Mouse (Mus musculus) lung, embryonic 15.5 days (tissue): ENCODE measurements around the gene Abcb1a. TPM values are rescaled to one million over a fixed set of nuclear protein-coding genes. Genes with fewer than 3 reads are reported as not detected.

ENCODE experiments used
- ATAC-seq: fragments of 200-750 bp; cut with Nextera tagmentation; 2 replicates; pipeline ENCODE4 v1.8.0; 2017; ENCODE audit warnings: moderate number of reproducible peaks, borderline replicate concordance; ENCODE audit not compliant: low FRiP score, low TSS enrichment; ENCODE audit errors: extremely low read depth
- H3K27ac ChIP-seq: fragments of 300-500 bp; sonication (generic); 2 replicates; pipeline ENCODE4 v1.5.1; 2015; ENCODE audit warnings: moderate library complexity, mild to moderate bottlenecking, inconsistent platforms
- H3K27me3 ChIP-seq: fragments of 300-500 bp; sonication (generic); 2 replicates; pipeline ENCODE4 v1.6.1; 2015; ENCODE audit warnings: inconsistent platforms
- H3K36me3 ChIP-seq: fragments of 300-500 bp; sonication (generic); 2 replicates; pipeline ENCODE4 v1.6.1; 2015; ENCODE audit warnings: inconsistent platforms
- H3K4me1 ChIP-seq: fragments of 300-500 bp; sonication (generic); 2 replicates; pipeline ENCODE4 v1.6.1; 2015; ENCODE audit warnings: inconsistent platforms
- H3K4me2 ChIP-seq: fragments of 300-500 bp; sonication (generic); 2 replicates; pipeline ENCODE4 v1.6.1; 2015; ENCODE audit warnings: inconsistent platforms, mild to moderate bottlenecking, moderate library complexity
- H3K4me3 ChIP-seq: fragments of 300-500 bp; sonication (generic); 2 replicates; pipeline ENCODE4 v1.5.1; 2015; ENCODE audit warnings: mild to moderate bottlenecking, inconsistent platforms
- H3K9ac ChIP-seq: fragments of 300-500 bp; sonication (generic); 2 replicates; pipeline ENCODE4 v1.6.1; 2015; ENCODE audit warnings: inconsistent platforms
- H3K9me3 ChIP-seq: fragments of 300-500 bp; sonication (generic); 2 replicates; pipeline ENCODE4 v1.6.1; 2016; ENCODE audit warnings: inconsistent platforms
- WGBS: fragments of 180-500 bp; shearing (Covaris S2); methylation state at CpG from one replicate; pipeline ENCODE4 v1.1.7; 2015; 5-methylcytosine and 5-hydroxymethylcytosine counted together
- polyA plus RNA-seq: library from polyadenylated mRNA; unstranded; fragments of >200 nt; fragmentation: Nextera tagmentation; extraction: Ambion mirVana; gene quantifications from 2 replicates; pipeline ENCODE4 v1.2.1, GENCODE M21; 2015

The Abcb1a gene
- 1.5 and 1.6 TPM in 2 replicates for polyA plus RNA-seq

- Histone ChIP-seq H3K27ac (no peak within 1 kb of the TSS), H3K36me3 (no peaks in the 10 kb centered on the region), H3K9me3 (no peaks in the 10 kb centered on the region), H3K4me3 (peak within 1 kb of the TSS; percentile 37), H3K9ac (peak within 1 kb of the TSS; percentile 24; the same call in 1 of the 2 replicates), H3K27me3 (no peaks in the 10 kb centered on the region), H3K4me1 (peaks cover 7% of the 10 kb centered on the region; the same call in 1 of the 2 replicates), H3K4me2 (peak within 1 kb of the TSS; percentile 80)
- ATAC-seq: peak; percentile 52; the same call in 1 of the 2 replicates
- 5% methylated on average over 37 of the region's 37 CpGs for WGBS
These were observed at the start of gene Abcb1a for GRCm38 (mm10) chr5:8659911-8660737. Gene Abcb1a (plus strand): TSS chr5:8660077.

- H3K4me1 ChIP-seq: peaks cover 3% of the 10 kb centered on the region; the same call in 1 of the 2 replicates
- H3K9ac ChIP-seq: peak overlapping the region; percentile 62
- no peaks in the 10 kb centered on the region for H3K27me3 ChIP-seq
- ATAC-seq: peak; percentile 69
- H3K4me2 ChIP-seq: peak overlapping the region; percentile 100
- H3K4me3 ChIP-seq: peak overlapping the region; percentile 83
- WGBS: 0% methylated on average over 46 of the region's 49 CpGs
- no peaks in the 10 kb centered on the region for H3K9me3 ChIP-seq
- peak overlapping the region; percentile 27; the same call in 1 of the 2 replicates for H3K27ac ChIP-seq
- no peaks in the 10 kb centered on the region for H3K36me3 ChIP-seq
These were observed 37.7 kb upstream of the Abcb1a start for GRCm38 (mm10) chr5:8622071-8622595.

DNA sequence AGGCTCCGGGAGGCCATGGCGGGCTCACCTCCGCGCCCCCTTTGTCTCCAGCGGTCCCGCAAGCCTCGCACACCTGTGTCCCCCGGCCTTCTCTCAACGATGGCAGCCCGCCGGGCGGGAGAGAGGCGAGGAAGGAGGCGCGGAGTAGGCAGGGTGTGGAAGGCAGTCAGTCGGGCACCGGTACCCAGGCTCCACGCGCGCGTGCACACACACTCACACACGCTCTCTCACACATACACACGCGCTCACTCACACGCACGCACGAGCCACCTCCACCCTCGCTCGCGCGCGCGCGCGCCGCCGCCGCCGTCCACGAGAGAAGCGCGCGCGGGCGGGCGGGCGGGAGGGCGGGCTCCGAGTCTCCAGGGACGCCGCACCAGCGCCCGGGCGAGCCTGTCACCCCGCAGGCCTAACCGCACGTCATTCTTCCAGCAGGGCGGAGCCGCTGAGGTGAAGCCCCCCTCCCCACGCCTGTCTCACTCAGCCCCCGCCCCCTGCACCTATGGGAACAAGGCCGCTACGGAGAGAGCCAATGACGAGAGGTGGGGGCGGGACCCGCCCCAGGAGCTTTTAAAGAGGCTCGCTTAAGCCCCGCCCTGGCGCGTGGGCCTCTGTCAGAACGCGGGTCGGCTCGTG is 37.2 kb upstream of the Abcb1a start, which contains the start of gene Rundc3b:
Gene Rundc3b, minus strand, starts transcription at position 357 of the 636 bp plus-strand sequence.
- peak within 1 kb of the TSS; percentile 62 for H3K9ac ChIP-seq
- under 1% methylated on average over 45 of the region's 74 CpGs for WGBS
- H3K4me2 ChIP-seq: peak within 1 kb of the TSS; percentile 100
- H3K4me3 ChIP-seq: peak within 1 kb of the TSS; percentile 83
- peak; percentile 99 for ATAC-seq
- peak within 1 kb of the TSS; percentile 27; the same call in 1 of the 2 replicates for H3K27ac ChIP-seq
- H3K4me1 ChIP-seq: peaks cover 3% of the 10 kb centered on the region; the same call in 1 of the 2 replicates
- no peaks in the 10 kb centered on the region for H3K9me3 ChIP-seq
- H3K36me3 ChIP-seq: no peaks in the 10 kb centered on the region
- H3K27me3 ChIP-seq: no peaks in the 10 kb centered on the region

GRCm38 (mm10) chr5:8632901-8633300 is 27.0 kb upstream of the Abcb1a start:
- H3K27ac ChIP-seq: no peak overlapping the region
- H3K27me3 ChIP-seq: no peaks in the 10 kb centered on the region
- no peaks in the 10 kb centered on the region for H3K9me3 ChIP-seq
- H3K9ac ChIP-seq: no peak overlapping the region
- ATAC-seq: no peak
- 78% methylated on average over 3 of the region's 3 CpGs for WGBS
- H3K4me1 ChIP-seq: no peaks in the 10 kb centered on the region
- H3K36me3 ChIP-seq: no peaks in the 10 kb centered on the region
- no peak overlapping the region for H3K4me2 ChIP-seq
- H3K4me3 ChIP-seq: no peak overlapping the region

DNA sequence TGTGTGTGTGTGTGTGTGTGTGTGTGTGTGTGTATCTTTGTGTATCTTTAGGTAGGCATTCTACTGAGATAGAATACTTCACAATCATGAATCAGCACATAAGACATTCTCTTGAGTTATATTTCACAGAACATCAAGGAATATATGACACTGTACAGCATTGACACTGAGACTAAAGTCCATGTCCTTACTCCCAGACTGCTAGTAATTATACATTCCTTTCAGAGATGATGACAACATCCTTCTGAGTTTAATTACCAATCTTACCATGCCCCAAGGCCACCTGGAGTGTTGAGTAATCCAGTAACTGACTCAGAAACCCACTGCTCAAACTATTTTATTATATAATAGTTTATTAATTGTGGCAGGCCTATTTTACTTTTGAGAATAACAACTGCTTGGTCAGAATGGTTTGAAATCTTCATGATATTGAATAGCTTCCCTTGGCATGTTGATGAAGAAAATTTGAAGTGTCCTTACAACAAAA is 25.3 kb upstream of the Abcb1a start:
- Histone ChIP-seq H3K27me3 (no peaks in the 10 kb centered on the region), H3K27ac (no peak overlapping the region), H3K9me3 (no peaks in the 10 kb centered on the region), H3K4me1 (no peaks in the 10 kb centered on the region), H3K4me3 (no peak overlapping the region), H3K4me2 (no peak overlapping the region), H3K9ac (no peak overlapping the region), H3K36me3 (no peaks in the 10 kb centered on the region)
- no peak for ATAC-seq

GRCm38 (mm10) chr5:8648300-8648699 is 11.6 kb upstream of the Abcb1a start:
- no peak for ATAC-seq
- Histone ChIP-seq H3K9me3 (no peaks in the 10 kb centered on the region), H3K27me3 (no peaks in the 10 kb centered on the region), H3K9ac (no peak overlapping the region), H3K4me1 (no peaks in the 10 kb centered on the region), H3K4me2 (no peak overlapping the region), H3K4me3 (no peak overlapping the region), H3K27ac (no peak overlapping the region), H3K36me3 (no peaks in the 10 kb centered on the region)
- WGBS: 73% methylated on average over 4 of the region's 4 CpGs

DNA sequence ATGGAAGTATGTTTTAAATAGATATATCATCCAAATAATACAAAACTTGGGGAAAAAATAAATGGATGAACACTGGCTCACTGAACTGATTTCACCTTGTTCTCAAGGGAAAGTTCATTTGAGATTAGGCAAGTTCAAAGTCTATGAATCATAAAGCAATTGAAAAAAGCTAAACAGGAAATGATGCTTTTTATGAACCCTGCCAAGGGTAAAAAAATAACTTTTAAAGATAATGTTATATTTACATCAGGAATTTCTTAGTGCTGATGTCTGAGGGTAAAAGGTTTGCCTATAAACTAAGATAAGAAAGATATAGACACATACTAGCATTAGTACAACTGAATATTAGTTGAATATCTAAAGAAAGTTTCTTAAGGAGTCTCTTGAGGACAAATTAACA is 11.1 kb upstream of the Abcb1a start:
- Histone ChIP-seq H3K27me3 (no peaks in the 10 kb centered on the region), H3K4me1 (no peaks in the 10 kb centered on the region), H3K4me2 (no peak overlapping the region), H3K4me3 (no peak overlapping the region), H3K9me3 (no peaks in the 10 kb centered on the region), H3K36me3 (no peaks in the 10 kb centered on the region), H3K27ac (no peak overlapping the region), H3K9ac (no peak overlapping the region)
- ATAC-seq: no peak

DNA sequence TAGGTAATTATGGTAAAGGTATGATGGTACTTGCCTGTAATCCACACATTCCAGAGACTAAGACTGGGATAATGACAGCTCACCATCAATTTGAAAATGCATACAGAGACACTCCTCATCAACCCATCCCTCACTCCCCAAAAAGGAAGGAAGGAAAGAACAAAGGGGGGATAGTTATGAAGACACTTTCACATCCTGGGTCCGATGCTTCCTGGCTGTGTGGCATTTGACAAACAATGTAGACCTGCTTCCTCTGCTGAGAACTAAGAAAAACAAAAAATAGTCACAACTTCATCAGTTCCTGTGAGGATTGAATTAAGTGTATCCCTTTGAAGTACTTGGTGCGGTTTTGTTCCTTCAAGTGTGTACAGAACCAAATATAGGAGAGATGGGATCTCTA is 7.8 kb upstream of the Abcb1a start:
- no peak for ATAC-seq
- H3K9me3 ChIP-seq: no peaks in the 10 kb centered on the region
- 77% methylated on average over 2 of the region's 2 CpGs for WGBS
- no peak overlapping the region for H3K4me2 ChIP-seq
- no peaks in the 10 kb centered on the region for H3K36me3 ChIP-seq
- no peak overlapping the region for H3K27ac ChIP-seq
- H3K9ac ChIP-seq: no peak overlapping the region
- H3K4me3 ChIP-seq: no peak overlapping the region
- no peaks in the 10 kb centered on the region for H3K27me3 ChIP-seq
- H3K4me1 ChIP-seq: no peaks in the 10 kb centered on the region

DNA sequence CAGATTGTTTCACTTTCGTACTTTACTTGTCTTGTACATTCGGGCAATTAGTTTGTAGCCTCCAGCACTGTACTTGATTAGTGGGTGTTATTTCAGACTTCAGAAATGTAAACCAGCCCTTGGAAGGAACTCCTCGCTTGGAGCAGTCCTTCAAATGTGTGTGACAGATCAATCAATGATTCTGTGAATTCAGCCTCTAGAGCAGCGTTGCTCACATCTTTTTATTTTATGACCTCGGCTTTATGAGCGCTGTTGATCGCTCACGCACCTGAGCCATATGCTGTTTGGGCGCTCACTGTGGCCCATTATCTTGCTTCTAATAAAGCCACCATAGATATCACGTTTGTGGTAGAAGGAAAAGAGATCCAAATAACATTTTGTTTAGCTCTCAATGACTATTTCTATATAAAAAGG is 868 bp downstream of the Abcb1a start:
- H3K36me3 ChIP-seq: no peaks in the 10 kb centered on the region
- H3K9me3 ChIP-seq: no peaks in the 10 kb centered on the region
- 74% methylated on average over 10 of the region's 10 CpGs for WGBS
- H3K27me3 ChIP-seq: no peaks in the 10 kb centered on the region
- no peak overlapping the region for H3K27ac ChIP-seq
- peaks cover 7% of the 10 kb centered on the region; the same call in 1 of the 2 replicates for H3K4me1 ChIP-seq
- peak overlapping the region; percentile 80 for H3K4me2 ChIP-seq
- peak overlapping the region; percentile 37 for H3K4me3 ChIP-seq
- ATAC-seq: no peak
- no peak overlapping the region for H3K9ac ChIP-seq

DNA sequence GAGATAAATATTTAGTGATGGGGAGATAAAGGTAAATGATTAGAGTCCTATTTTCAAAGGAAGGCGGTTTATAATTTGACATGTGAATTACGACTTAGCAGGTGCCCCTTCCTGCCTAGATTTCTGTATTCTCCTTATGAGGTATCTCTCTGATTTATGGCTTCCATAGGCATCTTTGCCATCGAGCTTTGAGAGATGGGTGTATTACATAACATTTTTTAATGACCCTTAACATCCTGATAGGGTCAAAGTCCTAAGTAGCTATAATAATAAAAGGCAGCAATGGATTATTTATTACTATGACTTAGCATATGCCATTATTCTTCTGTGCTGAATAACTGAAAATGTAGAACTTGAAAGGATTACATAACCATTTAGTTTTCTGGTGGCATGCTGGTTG is 4.8 kb downstream of the Abcb1a start:
- Histone ChIP-seq H3K27me3 (no peaks in the 10 kb centered on the region), H3K4me1 (peaks cover 7% of the 10 kb centered on the region; the same call in 1 of the 2 replicates), H3K27ac (no peak overlapping the region), H3K4me2 (no peak overlapping the region), H3K9ac (no peak overlapping the region), H3K9me3 (no peaks in the 10 kb centered on the region), H3K4me3 (no peak overlapping the region), H3K36me3 (no peaks in the 10 kb centered on the region)
- no peak for ATAC-seq
- 44% methylated on average over 3 of the region's 3 CpGs for WGBS

- Histone ChIP-seq H3K27me3 (no peaks in the 10 kb centered on the region), H3K4me1 (no peaks in the 10 kb centered on the region), H3K27ac (no peak overlapping the region), H3K36me3 (no peaks in the 10 kb centered on the region), H3K4me3 (no peak overlapping the region), H3K9ac (no peak overlapping the region), H3K4me2 (no peak overlapping the region), H3K9me3 (no peaks in the 10 kb centered on the region)
- no peak for ATAC-seq
- WGBS: 67% methylated on average over 9 of the region's 9 CpGs
These were observed 8.0 kb downstream of the Abcb1a start for GRCm38 (mm10) chr5:8667758-8668474.
